Mouse (Mus musculus) hindbrain, embryonic 10.5 days (tissue): ENCODE data around the gene Sphk1. TPM values are rescaled to one million over a fixed set of nuclear protein-coding genes. Genes with fewer than 3 reads are reported as not detected.
A peak's percentile ranks its signal among the peaks of the same experiment; 100 is the strongest.
"Not testable (repeated sequence)": the region's sequence is repeated elsewhere in the genome, so short reads cannot be mapped to it uniquely, and the experiment has no call there.

Source experiments
- DNase-seq: peaks from one replicate; pipeline ENCODE4 v3.0.0-alpha.2; 2017; ENCODE audit warnings: low spot score
- H3K27ac ChIP-seq: fragments of 300-500 bp; sonication (generic); 2 replicates; pipeline ENCODE4 v1.5.1; 2016; ENCODE audit warnings: mild to moderate bottlenecking, moderate library complexity
- H3K27me3 ChIP-seq: fragments of 300-500 bp; sonication (generic); 2 replicates; pipeline ENCODE4 v1.6.1; 2016; ENCODE audit warnings: mild to moderate bottlenecking; ENCODE audit not compliant: poor library complexity, insufficient read depth, severe bottlenecking
- H3K36me3 ChIP-seq: fragments of 300-500 bp; sonication (generic); 2 replicates; pipeline ENCODE4 v1.6.1; 2016; ENCODE audit warnings: mild to moderate bottlenecking, moderate library complexity
- H3K4me1 ChIP-seq: fragments of 300-500 bp; sonication (generic); replicated peaks from 2 replicates; pipeline ENCODE4 v1.6.1; 2016; ENCODE audit warnings: mild to moderate bottlenecking
- H3K4me3 ChIP-seq: fragments of 300-500 bp; sonication (generic); 2 replicates; pipeline ENCODE4 v1.5.1; 2016; ENCODE audit warnings: mild to moderate bottlenecking, moderate library complexity
- H3K9me3 ChIP-seq: fragments of 300-500 bp; sonication (generic); 2 replicates; pipeline ENCODE4 v1.6.1; 2016; ENCODE audit warnings: mild to moderate bottlenecking, moderate library complexity
- WGBS: fragments of 180-500 bp; shearing (Covaris S2); methylation state at CpG from one replicate; pipeline ENCODE4 v1.1.7; 2016; 5-methylcytosine and 5-hydroxymethylcytosine counted together
- polyA plus RNA-seq: library from polyadenylated mRNA; unstranded; fragments of >200 nt; fragmentation: Nextera tagmentation; extraction: Ambion mirVana; gene quantifications from 2 replicates; pipeline ENCODE4 v1.2.1, GENCODE M21; 2016

The Sphk1 gene
- polyA plus RNA-seq = 8.6 and 11.1 TPM in 2 replicates

GRCm38 (mm10) chr11:116530187-116531147 is at the start of gene Sphk1:
Gene Sphk1 (plus strand): TSS chr11:116530925.
- Histone ChIP-seq H3K27ac (peak within 1 kb of the TSS; percentile 87), H3K4me3 (peak within 1 kb of the TSS; percentile 65), H3K9me3 (no peaks in the 10 kb centered on the region), H3K27me3 (peaks cover 78% of the 10 kb centered on the region), H3K36me3 (peaks cover under 1% of the 10 kb centered on the region; the same call in 1 of the 2 replicates), H3K4me1 (peaks cover 56% of the 10 kb centered on the region)
- DNase-seq = peak; percentile 72
- 22% methylated on average over 11 of the region's 11 CpGs for WGBS

- 0 out of 2 replicates have a peak, but pooled peaks cover 5% of the 10 kb centered on the region for H3K9me3 ChIP-seq
- peaks cover 99% of the 10 kb centered on the region for H3K36me3 ChIP-seq
Measured at GRCm38 (mm10) chr11:116480975-116481374, 49.8 kb upstream of the Sphk1 start.

GRCm38 (mm10) chr11:116481776-116482175 is 48.9 kb upstream of the Sphk1 start:
- Histone ChIP-seq H3K4me1 (peaks cover 29% of the 10 kb centered on the region), H3K27me3 (no peaks in the 10 kb centered on the region), H3K9me3 (0 out of 2 replicates have a peak, but pooled peaks cover 5% of the 10 kb centered on the region), H3K27ac (no peak overlapping the region), H3K4me3 (no peak overlapping the region), H3K36me3 (peaks cover 99% of the 10 kb centered on the region)
- no peak for DNase-seq
- 85% methylated on average over 7 of the region's 7 CpGs for WGBS

More at GRCm38 (mm10) chr11:116480975-116481374, 49.8 kb upstream of the Sphk1 start:
- WGBS = 96% methylated on average over 8 of the region's 8 CpGs
- Histone ChIP-seq H3K27ac (no peak overlapping the region), H3K4me1 (peaks cover 31% of the 10 kb centered on the region), H3K27me3 (no peaks in the 10 kb centered on the region), H3K4me3 (no peak overlapping the region)
- DNase-seq = no peak

GRCm38 (mm10) chr11:116484261-116484660 is 46.5 kb upstream of the Sphk1 start:
- H3K27me3 ChIP-seq = no peaks in the 10 kb centered on the region
- H3K4me1 ChIP-seq = peaks cover 19% of the 10 kb centered on the region
- 94% methylated on average over 8 of the region's 8 CpGs for WGBS
- H3K4me3 ChIP-seq = no peak overlapping the region
- H3K36me3 ChIP-seq = peaks cover 94% of the 10 kb centered on the region
- H3K27ac ChIP-seq = no peak overlapping the region
- no peak for DNase-seq
- H3K9me3 ChIP-seq = 0 out of 2 replicates have a peak, but pooled peaks cover 5% of the 10 kb centered on the region

- Histone ChIP-seq H3K27me3 (no peaks in the 10 kb centered on the region), H3K27ac (no peak overlapping the region), H3K4me1 (peaks cover 14% of the 10 kb centered on the region), H3K9me3 (no peaks in the 10 kb centered on the region), H3K36me3 (peaks cover 56% of the 10 kb centered on the region), H3K4me3 (no peak overlapping the region)
- no peak for DNase-seq
Measured at GRCm38 (mm10) chr11:116488207-116488606, 42.5 kb upstream of the Sphk1 start.

GRCm38 (mm10) chr11:116488693-116489375 is 41.9 kb upstream of the Sphk1 start:
- H3K9me3 ChIP-seq = no peaks in the 10 kb centered on the region
- peaks cover 50% of the 10 kb centered on the region for H3K36me3 ChIP-seq
- no peak for DNase-seq
- H3K27ac ChIP-seq = peak overlapping the region; percentile 94
- H3K27me3 ChIP-seq = no peaks in the 10 kb centered on the region
- 81% methylated on average over 14 of the region's 14 CpGs for WGBS
- H3K4me3 ChIP-seq = peak overlapping the region; percentile 87
- peaks cover 14% of the 10 kb centered on the region for H3K4me1 ChIP-seq

- DNase-seq = no peak
Measured at GRCm38 (mm10) chr11:116489771-116490231, 40.9 kb upstream of the Sphk1 start.

GRCm38 (mm10) chr11:116490232-116491107 is 40.3 kb upstream of the Sphk1 start:
- H3K36me3 ChIP-seq = peaks cover 33% of the 10 kb centered on the region
- peaks cover 28% of the 10 kb centered on the region for H3K4me1 ChIP-seq
- no peaks in the 10 kb centered on the region for H3K27me3 ChIP-seq
- peak overlapping the region; percentile 87 for H3K4me3 ChIP-seq
- H3K9me3 ChIP-seq = no peaks in the 10 kb centered on the region
- H3K27ac ChIP-seq = peak overlapping the region; percentile 94
- WGBS = under 1% methylated on average over 62 of the region's 62 CpGs
- peak; percentile 92 for DNase-seq

More at GRCm38 (mm10) chr11:116489771-116490231, 40.9 kb upstream of the Sphk1 start:
- Histone ChIP-seq H3K4me1 (peaks cover 22% of the 10 kb centered on the region), H3K36me3 (peaks cover 40% of the 10 kb centered on the region), H3K4me3 (peak overlapping the region; percentile 87), H3K27me3 (no peaks in the 10 kb centered on the region), H3K27ac (peak overlapping the region; percentile 94), H3K9me3 (no peaks in the 10 kb centered on the region)
- under 1% methylated on average over 39 of the region's 39 CpGs for WGBS

GRCm38 (mm10) chr11:116491338-116491737 is 39.4 kb upstream of the Sphk1 start:
- DNase-seq = no peak
- Histone ChIP-seq H3K4me1 (peaks cover 28% of the 10 kb centered on the region), H3K27me3 (no peaks in the 10 kb centered on the region), H3K4me3 (peak overlapping the region; percentile 87; the same call in 1 of the 2 replicates), H3K9me3 (no peaks in the 10 kb centered on the region), H3K27ac (peak overlapping the region; percentile 94; the same call in 1 of the 2 replicates), H3K36me3 (peaks cover 25% of the 10 kb centered on the region)
- 73% methylated on average over 6 of the region's 6 CpGs for WGBS

GRCm38 (mm10) chr11:116492507-116492906 is 38.2 kb upstream of the Sphk1 start:
- 81% methylated on average over 1 of the region's 1 CpGs for WGBS

GRCm38 (mm10) chr11:116493191-116493590 is 37.5 kb upstream of the Sphk1 start:
- WGBS = 85% methylated on average over 5 of the region's 5 CpGs
- Histone ChIP-seq H3K36me3 (peaks cover 6% of the 10 kb centered on the region), H3K4me1 (peaks cover 25% of the 10 kb centered on the region), H3K27ac (no peak overlapping the region), H3K9me3 (peaks cover 2% of the 10 kb centered on the region; the same call in 1 of the 2 replicates), H3K4me3 (no peak overlapping the region), H3K27me3 (no peaks in the 10 kb centered on the region; the same call in 1 of the 2 replicates)
- DNase-seq = no peak

More at GRCm38 (mm10) chr11:116492507-116492906, 38.2 kb upstream of the Sphk1 start:
- Histone ChIP-seq H3K4me1 (peaks cover 26% of the 10 kb centered on the region), H3K36me3 (peaks cover 13% of the 10 kb centered on the region)
- H3K27me3 ChIP-seq, H3K9me3 ChIP-seq, H3K4me3 ChIP-seq, H3K27ac ChIP-seq, DNase-seq: not testable (repeated sequence)
